Mouse (Mus musculus) urinary bladder, postnatal 10 days (tissue): ENCODE results near the gene Ifna11.
"Not testable (repeated sequence)": the region's sequence is repeated elsewhere in the genome, so short reads cannot be mapped to it uniquely, and the experiment has no call there.

Source experiments
- DNase-seq: peaks from one replicate; pipeline ENCODE4 v3.0.0; 2022; ENCODE audit warnings: low spot score

Gene Ifna11

GRCm38 (mm10) chr4:88819659-88820058 lies at the start of gene Ifna11:
Ifna11 (plus strand) TSS chr4:88819959.
- no peak for DNase-seq

- DNase-seq: not testable (repeated sequence)
Measured at GRCm38 (mm10) chr4:88773534-88773933, 46.2 kb upstream of the Ifna11 start, which contains the start of gene Gm13290. Gm13290 (plus strand) TSS chr4:88773834.

- DNase-seq: not testable (repeated sequence)
Measured at GRCm38 (mm10) chr4:88776622-88777021, 43.1 kb upstream of the Ifna11 start, which contains the start of gene Gm13289. Gm13289 (plus strand) TSS chr4:88776922.

GRCm38 (mm10) chr4:88779550-88779949 lies 40.2 kb upstream of the Ifna11 start, which contains the start of gene Gm13272:
Gm13272 (plus strand) TSS chr4:88779850.
- not testable (repeated sequence) for DNase-seq

- not testable (repeated sequence) for DNase-seq
Measured at GRCm38 (mm10) chr4:88780320-88780719, 39.4 kb upstream of the Ifna11 start.

GRCm38 (mm10) chr4:88781831-88782230 lies 37.9 kb upstream of the Ifna11 start, which contains the start of gene Ifnz:
Ifnz (plus strand) TSS chr4:88782131.
- not testable (repeated sequence) for DNase-seq

GRCm38 (mm10) chr4:88782335-88782734 lies 37.4 kb upstream of the Ifna11 start:
- not testable (repeated sequence) for DNase-seq

GRCm38 (mm10) chr4:88785409-88785808 lies 34.4 kb upstream of the Ifna11 start, which contains the start of gene Gm13276:
Gm13276 (plus strand) TSS chr4:88785709.
- DNase-seq: not testable (repeated sequence)

GRCm38 (mm10) chr4:88788402-88788801 lies 31.4 kb upstream of the Ifna11 start, which contains the start of gene Gm13277:
Gm13277 (plus strand) TSS chr4:88788632.
- not testable (repeated sequence) for DNase-seq

GRCm38 (mm10) chr4:88791250-88791649 lies 28.5 kb upstream of the Ifna11 start, which contains the start of gene Gm13278:
Gm13278 (plus strand) TSS chr4:88791550.
- DNase-seq: not testable (repeated sequence)

- peak; percentile 40 for DNase-seq
Measured at GRCm38 (mm10) chr4:88793936-88794675, 25.7 kb upstream of the Ifna11 start, which contains the start of gene Gm13275. Gm13275 (plus strand) TSS chr4:88794487.

- not testable (repeated sequence) for DNase-seq
Measured at GRCm38 (mm10) chr4:88797097-88797496, 22.7 kb upstream of the Ifna11 start, which contains the start of gene Gm13279. Gm13279 (plus strand) TSS chr4:88797397.

- not testable (repeated sequence) for DNase-seq
Measured at GRCm38 (mm10) chr4:88799365-88799764, 20.4 kb upstream of the Ifna11 start, which contains the start of gene Gm13285. Gm13285 (plus strand) TSS chr4:88799665.

- DNase-seq: not testable (repeated sequence)
Measured at GRCm38 (mm10) chr4:88802954-88803353, 16.8 kb upstream of the Ifna11 start, which contains the start of gene Gm13287. Gm13287 (plus strand) TSS chr4:88803254.

- not testable (repeated sequence) for DNase-seq
Measured at GRCm38 (mm10) chr4:88805231-88805630, 14.5 kb upstream of the Ifna11 start, which contains the start of gene Gm13288. Gm13288 (plus strand) TSS chr4:88805531.

GRCm38 (mm10) chr4:88805761-88806160 lies 14.0 kb upstream of the Ifna11 start:
- not testable (repeated sequence) for DNase-seq

- DNase-seq: no peak
Measured at GRCm38 (mm10) chr4:88815928-88816327, 3.8 kb upstream of the Ifna11 start, which contains the start of gene Ifna7. Ifna7 (plus strand) TSS chr4:88816228.

GRCm38 (mm10) chr4:88822995-88823394 lies 3.2 kb downstream of the Ifna11 start:
- DNase-seq: no peak

GRCm38 (mm10) chr4:88827116-88827515 lies 7.4 kb downstream of the Ifna11 start, which contains the start of gene Ifna6:
Ifna6 (plus strand) TSS chr4:88827416.
- not testable (repeated sequence) for DNase-seq

- no peak for DNase-seq
Measured at GRCm38 (mm10) chr4:88830523-88830922, 10.8 kb downstream of the Ifna11 start.

- DNase-seq: not testable (repeated sequence)
Measured at GRCm38 (mm10) chr4:88835225-88835624, 15.5 kb downstream of the Ifna11 start, which contains the start of gene Ifna5. Ifna5 (plus strand) TSS chr4:88835525.

- no peak for DNase-seq
Measured at GRCm38 (mm10) chr4:88838828-88839227, 19.1 kb downstream of the Ifna11 start.
